Mouse (Mus musculus): ENCODE measurements around the gene Hoxb3.

DNA sequence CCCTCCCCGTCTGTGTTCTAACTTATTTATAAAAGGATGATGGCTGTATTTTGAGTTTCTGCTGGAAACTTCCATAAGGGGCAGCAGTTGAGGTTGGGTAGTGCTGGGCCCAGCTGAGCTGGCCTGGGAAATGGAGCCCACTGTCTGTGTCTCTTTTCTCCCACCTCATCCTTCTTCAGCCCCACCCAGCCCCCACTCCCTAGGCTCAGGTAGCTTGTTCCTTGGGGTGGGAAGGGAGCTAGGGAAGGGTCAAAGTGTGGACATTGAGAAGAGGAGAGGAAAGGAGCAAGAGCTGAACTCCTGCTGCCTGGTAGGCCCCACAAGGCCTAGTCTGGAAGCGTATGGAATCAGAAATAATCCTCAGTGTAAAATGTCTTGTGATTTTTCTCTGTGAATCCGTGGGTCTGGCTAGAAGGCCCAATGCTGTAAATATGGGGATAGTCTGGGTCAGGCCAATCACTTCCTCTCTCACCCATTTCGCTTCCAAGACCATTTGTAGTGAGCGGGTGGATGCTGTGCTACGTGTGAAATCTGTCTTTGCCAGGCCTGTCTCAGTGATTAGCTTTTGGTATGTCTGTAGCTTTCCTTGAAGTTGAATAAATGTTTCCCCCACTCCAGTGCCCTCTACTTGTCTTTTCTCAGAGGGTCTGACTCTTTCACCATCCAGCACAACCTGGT is 17.5 kb upstream of the Hoxb3 start:
- no peak for TF ChIP-seq CTCF (IDR thresholded peaks at IDR 0.05 in 2 of 3, conservative IDR thresholded peaks at IDR 0.05 in 1 of 3; ENCODE audit: control insufficient read depth in 1 of 3, insufficient read depth in 1 of 3, low read depth in 2 of 3, low read length in 3 of 3, poor library complexity in 1 of 3, severe bottlenecking in 1 of 3)
- TF ChIP-seq POLR2A (IDR thresholded peaks at IDR 0.05; ENCODE audit: control insufficient read depth in 1 of 2, insufficient read depth in 1 of 2, low read depth in 1 of 2, low read length in 2 of 2, poor library complexity in 1 of 2), result no peak
- no peak for TF ChIP-seq POLR2AphosphoS2 (IDR thresholded peaks at IDR 0.05; ENCODE audit: low read length)
- TF ChIP-seq EP300 (IDR thresholded peaks at IDR 0.05; ENCODE audit: low read depth in 1 of 2, low read length in 2 of 2), result no peak
- TF ChIP-seq GATA1 (IDR thresholded peaks at IDR 0.05; ENCODE audit: low read depth, low read length), result no peak
- TF ChIP-seq CHD1 (IDR thresholded peaks at IDR 0.05; ENCODE audit: low read depth, low read length), result no peak
- no peak for TF ChIP-seq CHD2 (IDR thresholded peaks at IDR 0.05; ENCODE audit: low read length)
- no peak for TF ChIP-seq HCFC1 (IDR thresholded peaks at IDR 0.05; ENCODE audit: low read depth, low read length)
- no peak for TF ChIP-seq USF1 (IDR thresholded peaks at IDR 0.05; ENCODE audit: low read depth, low read length)
- no peak for TF ChIP-seq TAL1 (IDR thresholded peaks at IDR 0.05; ENCODE audit: low read length)
- no peak for TF ChIP-seq MAFK (IDR thresholded peaks at IDR 0.05; ENCODE audit: borderline replicate concordance, low read depth, low read length)
- no peak for TF ChIP-seq NELFE (IDR thresholded peaks at IDR 0.05; ENCODE audit: low read depth, low read length)
- TF ChIP-seq ZC3H11A (IDR thresholded peaks at IDR 0.05; ENCODE audit: low read depth, low read length), result no peak
- no peak for TF ChIP-seq BHLHE40 (IDR thresholded peaks at IDR 0.05; ENCODE audit: borderline replicate concordance, low read depth, low read length)
